22 mouse cellular contexts compared by ENCODE assay signal in the genomic region with DNA sequence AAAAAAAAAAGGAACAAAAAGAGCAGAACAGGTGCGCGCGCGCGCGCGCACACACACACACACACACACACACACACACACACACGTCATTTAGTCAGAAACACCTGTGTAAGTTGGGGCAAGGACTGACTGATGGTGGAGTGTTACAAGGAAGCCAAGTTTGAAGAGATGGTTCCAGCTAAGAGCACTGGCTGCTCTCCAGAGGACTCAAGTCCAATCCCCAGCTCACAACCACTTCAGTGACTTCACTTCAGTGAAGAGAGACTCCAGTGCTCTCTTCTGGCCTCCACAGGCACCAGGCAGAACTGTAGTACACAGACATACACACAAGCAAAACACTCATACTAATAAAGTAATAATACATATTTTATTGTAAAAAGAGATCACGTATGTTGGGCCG. TPM values are rescaled to one million over a fixed set of nuclear protein-coding genes. Genes with fewer than 3 reads are reported as not detected.
DNase-seq lines count a peak whose midpoint lies in the region; ATAC-seq and TF ChIP-seq lines count a peak whose summit lies in the region.
"Had no signal": no experiment of that assay in that cellular context is flagged by ENCODE, and none has a peak within 500 bp of the region (broad histone marks: within the 10 kb centered on the region; RNA-seq: fewer than 3 reads in every experiment).

No protein-coding gene starts in this region.

- H3K4me2 ChIP-seq in intestine, postnatal 0 days (replicated peaks; ENCODE audit: low read depth): no peak overlapping the region
- no peak overlapping the region for H3K4me2 ChIP-seq in intestine, embryonic 15.5 days (replicated peaks)
- H3K4me2 ChIP-seq: embryonic facial prominence, embryonic 12.5 days; limb, embryonic 12.5 days; midbrain, embryonic 11.5 days had no signal

- CTCF ChIA-PET in Patski (lab: Charles Lee): no interaction called here

- DNase-seq in 3T3-L1 (ENCODE audit: low read depth, low spot score) (peak; percentile 53), Patski (ENCODE audit: low read depth, low spot score) (no peak)
- peak; percentile 43 for DNase-seq in lung, postnatal 10 days
- no peak for DNase-seq in embryo, embryonic 10 days (ENCODE audit: low spot score)
- DNase-seq in heart, postnatal 14 days: no peak
- DNase-seq: adrenal gland, postnatal 25 days; cerebellum, adult 2 months; forebrain, postnatal 0 days; gastrocnemius, adult 2 months; right cerebral cortex, postnatal 25 days; thymus, postnatal 25 days had no signal

- no peak overlapping the region for H3K4me3 ChIP-seq in intestine, postnatal 0 days (ENCODE audit: low read depth, low read length)
- H3K4me3 ChIP-seq in intestine, embryonic 15.5 days (replicated peaks): no peak overlapping the region
- H3K4me3 ChIP-seq: embryonic facial prominence, embryonic 12.5 days; gastrocnemius, adult 2 months; limb, embryonic 12.5 days had no signal

- H3K27me3 ChIP-seq in intestine, postnatal 0 days (replicated peaks; ENCODE audit: control insufficient read depth, insufficient read depth, low read length): no peaks in the 10 kb centered on the region
- H3K27me3 ChIP-seq in intestine, embryonic 15.5 days (replicated peaks): no peaks in the 10 kb centered on the region
- H3K27me3 ChIP-seq in Patski: peaks cover 6% of the 10 kb centered on the region
- H3K27me3 ChIP-seq: embryonic facial prominence, embryonic 12.5 days; limb, embryonic 12.5 days had no signal

- no peak overlapping the region for H3K9ac ChIP-seq in intestine, postnatal 0 days (ENCODE audit: low read depth, low read length)
- no peak overlapping the region for H3K9ac ChIP-seq in intestine, embryonic 15.5 days
- H3K9ac ChIP-seq: embryonic facial prominence, embryonic 12.5 days; forebrain, postnatal 0 days; limb, embryonic 12.5 days; liver, embryonic 14.5 days had no signal

- no peaks in the 10 kb centered on the region for H3K9me3 ChIP-seq in intestine, postnatal 0 days (ENCODE audit: control insufficient read depth)
- no peaks in the 10 kb centered on the region for H3K9me3 ChIP-seq in intestine, embryonic 15.5 days
- H3K9me3 ChIP-seq: embryonic facial prominence, embryonic 12.5 days; G1E; limb, embryonic 12.5 days had no signal

- intact Hi-C loops in heart, postnatal 14 days (cut with DNase I): no loop called here

- TF ChIP-seq CTCF in intestine, postnatal 0 days (IDR thresholded peaks at IDR 0.05; ENCODE audit: low read depth): peak; percentile 34; the same call in 1 of the 2 replicates
- peak; percentile 15 for TF ChIP-seq CTCF in Patski (IDR thresholded peaks at IDR 0.05)

- no peak for ATAC-seq in intestine, postnatal 0 days
- ATAC-seq in intestine, embryonic 15.5 days: no peak
- ATAC-seq in Patski: no peak
- ATAC-seq: activated CD4-positive, CD25-positive, alpha-beta regulatory T cell, adult 4 months; forebrain, postnatal 0 days had no signal

- no peaks in the 10 kb centered on the region for H3K36me3 ChIP-seq in intestine, postnatal 0 days (ENCODE audit: control insufficient read depth, insufficient read depth)
- no peaks in the 10 kb centered on the region for H3K36me3 ChIP-seq in intestine, embryonic 15.5 days
- H3K36me3 ChIP-seq: embryonic facial prominence, embryonic 12.5 days; G1E; limb, embryonic 12.5 days had no signal

- POLR2A ChIA-PET in Patski (lab: Charles Lee): no interaction called here

- in situ Hi-C loops in Patski (cut with MboI; ENCODE audit: low pct_unique_long_range_greater_than_20kb): loop anchor here (5.0 kb wide), 1 partner anchor 47 kb away; a partner anchor contains a TSS

- H3K27ac ChIP-seq in intestine, postnatal 0 days (ENCODE audit: low read depth, low read length): no peak overlapping the region
- H3K27ac ChIP-seq in intestine, embryonic 15.5 days: no peak overlapping the region
- H3K27ac ChIP-seq: embryonic facial prominence, embryonic 12.5 days; gastrocnemius, adult 2 months; limb, embryonic 12.5 days; liver, embryonic 14.5 days; macrophage had no signal

- no peaks in the 10 kb centered on the region for H3K4me1 ChIP-seq in intestine, postnatal 0 days (replicated peaks; ENCODE audit: control insufficient read depth, insufficient read depth, low read length)
- H3K4me1 ChIP-seq in intestine, embryonic 15.5 days (replicated peaks): peaks cover 17% of the 10 kb centered on the region

- 95% methylated on average over 10 of the region's 10 CpGs for WGBS in intestine, postnatal 0 days
- WGBS in intestine, embryonic 15.5 days: 92% methylated on average over 10 of the region's 10 CpGs

RNA-seq across cellular contexts. Expression of a gene that starts 29.1 kb away (rescaled TPM):
- 6.4 and 7.0 TPM in 2 replicates for polyA plus RNA-seq in intestine, postnatal 0 days (2015; fragmentation: Nextera tagmentation; extraction: Ambion mirVana)
- polyA plus RNA-seq in intestine, embryonic 15.5 days (2015; fragmentation: Nextera tagmentation; extraction: Ambion mirVana): 34.3 and 38.3 TPM in 2 replicates
- polyA plus RNA-seq in Patski (2021): 10.0 TPM
- 1 to 10 TPM; 1.8 to 2.4 TPM for total RNA-seq in heart, postnatal 14 days (2021)

RNA-seq across cellular contexts. Expression of a gene that starts 35.5 kb away (rescaled TPM):
- polyA plus RNA-seq in intestine, postnatal 0 days (2015; fragmentation: Nextera tagmentation; extraction: Ambion mirVana): 1,325 and 1,382 TPM in 2 replicates
- 1,100 and 1,103 TPM in 2 replicates for polyA plus RNA-seq in intestine, embryonic 15.5 days (2015; fragmentation: Nextera tagmentation; extraction: Ambion mirVana)
- polyA plus RNA-seq in Patski (2021): 38.7 TPM
- 100 to 1,000 TPM; 274 to 290 TPM for total RNA-seq in heart, postnatal 14 days (2021)
- total RNA-seq: common myeloid progenitor, adult 5-6 weeks; granulocyte monocyte progenitor cell, adult 5-6 weeks had no signal
- polyA plus RNA-seq: activated CD4-positive, CD25-positive, alpha-beta regulatory T cell, adult 4 months; macrophage had no signal

RNA-seq across cellular contexts. Expression of a gene that starts 47.0 kb away (rescaled TPM):
- polyA plus RNA-seq in intestine, postnatal 0 days (2015; fragmentation: Nextera tagmentation; extraction: Ambion mirVana): 1.3 and 1.8 TPM in 2 replicates
- 5.3 and 6.7 TPM in 2 replicates for polyA plus RNA-seq in intestine, embryonic 15.5 days (2015; fragmentation: Nextera tagmentation; extraction: Ambion mirVana)
- 0.82 TPM for polyA plus RNA-seq in Patski (2021)
- 1 to 10 TPM; 1.5 to 1.6 TPM for total RNA-seq in heart, postnatal 14 days (2021)
- total RNA-seq: common myeloid progenitor, adult 5-6 weeks had no signal

RNA-seq across cellular contexts. Expression of a gene that starts 52.2 kb away (rescaled TPM):
- polyA plus RNA-seq in intestine, postnatal 0 days (2015; fragmentation: Nextera tagmentation; extraction: Ambion mirVana): 272 and 279 TPM in 2 replicates
- 304 and 311 TPM in 2 replicates for polyA plus RNA-seq in intestine, embryonic 15.5 days (2015; fragmentation: Nextera tagmentation; extraction: Ambion mirVana)
- polyA plus RNA-seq in Patski (2021): 206 TPM
- total RNA-seq in heart, postnatal 14 days (2021): 100 to 1,000 TPM; 119 to 128 TPM

Comparison
In these comparisons a context has a peak if more than half of its experiments do, and no peak if none do; other contexts are left out.
1. DNase-seq: peak in 3T3-L1 (single experiment) and lung, postnatal 10 days (single experiment); none in Patski (single experiment), embryo, embryonic 10 days (single experiment) and heart, postnatal 14 days (0 of 2).
2. RNA of a gene that starts 35.5 kb away (polyA plus RNA-seq): 1,325 to 1,382 TPM in intestine, postnatal 0 days and 1,100 to 1,103 TPM in intestine, embryonic 15.5 days; 38.7 TPM in Patski (single experiment); every median in the first group is over 10 times any median in the second.